Mouse (Mus musculus) liver, embryonic 13.5 days (tissue): ENCODE data around the gene Zp2. TPM values are rescaled to one million over a fixed set of nuclear protein-coding genes. Genes with fewer than 3 reads are reported as not detected.
A peak's percentile ranks its signal among the peaks of the same experiment; 100 is the strongest.

ENCODE experiments used
- ATAC-seq: fragments of 200-750 bp; cut with Nextera tagmentation; 2 replicates; pipeline ENCODE4 v1.8.0; 2017; ENCODE audit warnings: low read depth, mild to moderate bottlenecking, moderate number of reproducible peaks, moderate library complexity
- DNase-seq: peaks from one replicate; pipeline ENCODE4 v3.0.0; 2022
- H3K27ac ChIP-seq: fragments of 300-500 bp; sonication (generic); 2 replicates; pipeline ENCODE4 v1.5.1; 2015; ENCODE audit warnings: moderate library complexity, mild to moderate bottlenecking, inconsistent platforms
- H3K27me3 ChIP-seq: fragments of 300-500 bp; sonication (generic); 2 replicates; pipeline ENCODE4 v1.6.1; 2015; ENCODE audit warnings: mild to moderate bottlenecking, inconsistent platforms
- H3K36me3 ChIP-seq: fragments of 300-500 bp; sonication (generic); 2 replicates; pipeline ENCODE4 v1.6.1; 2015; ENCODE audit warnings: mild to moderate bottlenecking, inconsistent platforms
- H3K4me1 ChIP-seq: fragments of 300-500 bp; sonication (generic); replicated peaks from 2 replicates; pipeline ENCODE4 v1.6.1; 2015; ENCODE audit warnings: inconsistent platforms
- H3K4me2 ChIP-seq: fragments of 300-500 bp; sonication (generic); 2 replicates; pipeline ENCODE4 v1.6.1; 2015; ENCODE audit warnings: inconsistent platforms, mild to moderate bottlenecking, moderate library complexity
- H3K4me3 ChIP-seq: fragments of 300-500 bp; sonication (generic); replicated peaks from 2 replicates; pipeline ENCODE4 v1.5.1; 2015; ENCODE audit warnings: mild to moderate bottlenecking, inconsistent platforms
- H3K9ac ChIP-seq: fragments of 300-500 bp; sonication (generic); 2 replicates; pipeline ENCODE4 v1.6.1; 2015; ENCODE audit warnings: mild to moderate bottlenecking, inconsistent platforms
- H3K9me3 ChIP-seq: fragments of 300-500 bp; sonication (generic); replicated peaks from 2 replicates; pipeline ENCODE4 v1.6.1; 2016; ENCODE audit warnings: inconsistent platforms
- WGBS: fragments of 180-500 bp; shearing (Covaris S2); methylation state at CpG from one replicate; pipeline ENCODE4 v1.1.7; 2015; ENCODE audit not compliant: insufficient replicate concordance; 5-methylcytosine and 5-hydroxymethylcytosine counted together
- polyA plus RNA-seq: library from polyadenylated mRNA; unstranded; fragments of >200 nt; fragmentation: Nextera tagmentation; extraction: Ambion mirVana; gene quantifications from 2 replicates; pipeline ENCODE4 v1.2.1, GENCODE M21; 2015

The Zp2 gene
- polyA plus RNA-seq = not detected in 2 replicates

GRCm38 (mm10) chr7:120145191-120145590 lies at the start of gene Zp2:
TSS of gene Zp2 (minus strand) at chr7:120145291.
- 57% methylated on average over 9 of the region's 9 CpGs for WGBS
- H3K4me3 ChIP-seq = no peak within 1 kb of the TSS

GRCm38 (mm10) chr7:120192816-120193215 lies 47.7 kb upstream of the Zp2 start:
- 77% methylated on average over 6 of the region's 6 CpGs for WGBS
- Histone ChIP-seq H3K9ac (no peak overlapping the region), H3K36me3 (no peaks in the 10 kb centered on the region), H3K9me3 (no peaks in the 10 kb centered on the region), H3K4me1 (0 out of 2 replicates have a peak, but pooled peaks cover 3% of the 10 kb centered on the region), H3K27me3 (no peaks in the 10 kb centered on the region), H3K4me2 (no peak overlapping the region), H3K27ac (no peak overlapping the region), H3K4me3 (no peak overlapping the region)
- DNase-seq (no peak), ATAC-seq (no peak)

More at GRCm38 (mm10) chr7:120145191-120145590, at the start of gene Zp2:
- Histone ChIP-seq H3K9me3 (no peaks in the 10 kb centered on the region), H3K4me1 (no peaks in the 10 kb centered on the region), H3K9ac (no peak within 1 kb of the TSS), H3K36me3 (no peaks in the 10 kb centered on the region), H3K4me2 (no peak within 1 kb of the TSS), H3K27ac (no peak within 1 kb of the TSS), H3K27me3 (no peaks in the 10 kb centered on the region)
- DNase-seq = no peak
- ATAC-seq = no peak

- no peak overlapping the region for H3K27ac ChIP-seq
- no peak for DNase-seq
- no peak overlapping the region for H3K4me2 ChIP-seq
- ATAC-seq = no peak
- 43% methylated on average over 3 of the region's 3 CpGs for WGBS
- no peaks in the 10 kb centered on the region for H3K27me3 ChIP-seq
- no peaks in the 10 kb centered on the region for H3K9me3 ChIP-seq
- H3K9ac ChIP-seq = no peak overlapping the region
- no peak overlapping the region for H3K4me3 ChIP-seq
- 0 out of 2 replicates have a peak, but pooled peaks cover 3% of the 10 kb centered on the region for H3K4me1 ChIP-seq
- no peaks in the 10 kb centered on the region for H3K36me3 ChIP-seq
These were observed 47.1 kb upstream of the Zp2 start for GRCm38 (mm10) chr7:120192207-120192606.

DNA sequence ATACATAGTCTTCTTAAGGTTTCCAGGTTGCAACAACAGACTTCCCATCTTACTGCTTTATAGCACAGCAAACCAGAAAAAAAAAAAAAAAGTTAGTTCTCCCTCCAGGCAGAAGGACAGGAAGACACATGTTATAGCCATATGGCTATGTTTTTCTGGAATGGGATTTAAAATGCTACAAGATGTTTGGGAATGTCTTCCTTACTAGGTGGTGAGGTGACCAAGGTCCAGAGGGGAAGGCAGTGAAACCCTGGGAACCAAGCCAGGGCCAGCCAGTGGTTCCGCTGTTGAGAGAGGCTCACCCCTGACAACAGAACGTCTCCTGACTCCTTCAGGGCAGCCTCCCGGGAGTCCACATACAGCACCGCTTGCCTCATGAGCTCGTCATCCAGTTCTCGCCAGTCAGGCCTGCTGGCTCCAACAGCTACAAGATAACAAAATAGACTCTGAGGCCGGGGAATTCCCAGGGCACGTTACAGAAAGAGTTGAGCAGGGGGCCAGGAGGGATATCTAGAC lies 45.1 kb upstream of the Zp2 start:
- H3K4me1 ChIP-seq = 0 out of 2 replicates have a peak, but pooled peaks cover 3% of the 10 kb centered on the region
- no peak overlapping the region for H3K4me2 ChIP-seq
- H3K9ac ChIP-seq = no peak overlapping the region
- H3K4me3 ChIP-seq = no peak overlapping the region
- no peaks in the 10 kb centered on the region for H3K27me3 ChIP-seq
- H3K9me3 ChIP-seq = no peaks in the 10 kb centered on the region
- DNase-seq (no peak), ATAC-seq (peak; percentile 47; the same call in 1 of the 2 replicates)
- no peaks in the 10 kb centered on the region for H3K36me3 ChIP-seq
- H3K27ac ChIP-seq = no peak overlapping the region
- whole genome bisulfite sequencing = 63% methylated on average over 8 of the region's 8 CpGs

- ATAC-seq = peak; percentile 75
- Histone ChIP-seq H3K9me3 (no peaks in the 10 kb centered on the region), H3K27me3 (no peaks in the 10 kb centered on the region), H3K4me3 (no peak overlapping the region), H3K9ac (no peak overlapping the region), H3K4me2 (no peak overlapping the region), H3K4me1 (0 out of 2 replicates have a peak, but pooled peaks cover 3% of the 10 kb centered on the region), H3K36me3 (no peaks in the 10 kb centered on the region), H3K27ac (no peak overlapping the region)
- WGBS = 62% methylated on average over 8 of the region's 8 CpGs
- no peak for DNase-seq
These were observed 44.5 kb upstream of the Zp2 start for GRCm38 (mm10) chr7:120189369-120190149.

DNA sequence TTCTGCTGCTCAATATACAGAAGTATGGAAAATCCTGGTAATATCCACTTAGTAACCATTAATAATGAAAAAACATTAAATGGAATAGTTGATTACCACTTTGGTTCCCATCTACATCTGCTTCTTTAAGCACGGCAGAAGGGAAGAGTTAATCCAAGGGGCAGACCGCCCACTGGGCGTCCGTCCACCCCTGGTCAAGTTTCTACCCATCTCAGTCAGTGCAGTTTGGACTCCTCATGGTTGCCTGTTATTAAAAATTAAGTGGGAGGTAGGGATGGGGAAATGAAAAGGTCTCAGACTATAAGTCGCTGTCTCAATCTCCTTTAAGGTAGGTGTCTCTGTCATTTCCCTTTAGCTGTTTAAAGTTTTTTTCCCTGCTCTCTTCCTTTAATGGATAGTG lies 43.9 kb upstream of the Zp2 start:
- 68% methylated on average over 5 of the region's 5 CpGs for WGBS
- Histone ChIP-seq H3K4me2 (no peak overlapping the region), H3K4me1 (0 out of 2 replicates have a peak, but pooled peaks cover 3% of the 10 kb centered on the region), H3K9ac (no peak overlapping the region), H3K4me3 (no peak overlapping the region), H3K27ac (no peak overlapping the region; the same call in 1 of the 2 replicates), H3K36me3 (no peaks in the 10 kb centered on the region), H3K27me3 (no peaks in the 10 kb centered on the region), H3K9me3 (no peaks in the 10 kb centered on the region)
- no peak for DNase-seq
- no peak for ATAC-seq

DNA sequence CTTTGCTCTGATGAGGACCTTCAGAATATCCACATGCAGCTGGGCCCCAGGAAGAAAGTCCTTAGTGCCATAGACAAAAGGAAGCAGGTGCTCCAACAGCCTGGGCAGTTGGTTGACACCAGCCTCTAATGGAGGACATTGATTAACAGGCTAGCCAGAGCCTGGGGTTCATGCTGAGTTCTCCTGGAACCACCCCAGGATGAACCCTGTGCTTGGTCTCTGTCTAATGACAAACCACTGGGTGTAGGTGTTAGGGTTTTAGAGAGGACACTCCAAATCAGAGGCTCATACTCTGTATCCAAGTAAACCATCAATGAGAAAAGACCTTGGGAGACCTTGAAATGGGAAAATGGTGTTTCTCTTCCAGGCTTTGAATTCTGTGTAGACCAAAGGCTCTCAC lies 37.8 kb upstream of the Zp2 start:
- H3K36me3 ChIP-seq = no peaks in the 10 kb centered on the region

DNA sequence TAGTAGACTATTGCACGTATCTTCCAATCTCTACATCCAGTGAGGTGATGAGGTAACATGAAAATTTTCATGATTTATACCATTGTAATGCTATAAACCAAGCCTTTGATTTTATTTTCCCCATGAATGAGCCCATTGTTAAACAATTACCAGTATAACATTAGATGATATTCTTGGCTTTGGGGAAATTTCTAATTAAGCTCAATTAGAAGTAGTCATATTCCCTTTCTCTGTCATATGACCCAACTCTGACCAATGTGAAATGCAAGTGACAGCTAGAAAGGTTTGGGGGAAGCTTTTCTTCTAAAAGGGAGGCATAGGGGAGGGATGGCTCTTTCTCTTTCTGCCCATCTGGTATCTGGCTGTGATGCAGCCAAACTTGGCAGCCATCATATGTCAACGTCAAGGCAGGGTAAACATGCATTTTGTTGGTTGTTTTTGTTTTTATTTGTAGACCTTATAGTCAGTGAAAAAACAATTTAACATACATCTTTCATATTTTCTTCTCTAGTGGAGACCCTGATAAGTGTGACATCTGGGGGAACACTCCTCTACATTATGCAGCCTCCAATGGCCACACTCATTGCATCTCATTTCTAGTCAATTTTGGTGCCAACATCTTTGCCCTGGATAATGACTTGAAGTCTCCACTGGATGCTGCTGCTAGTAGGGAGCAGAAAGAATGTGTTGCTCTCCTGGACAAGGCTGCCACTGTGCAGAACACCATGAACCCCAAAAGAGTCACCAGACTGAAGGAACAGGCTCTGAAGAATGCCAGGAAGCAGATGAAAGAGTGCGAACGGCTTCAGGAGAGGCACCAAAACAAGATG lies 36.5 kb upstream of the Zp2 start:
- Histone ChIP-seq H3K27me3 (no peaks in the 10 kb centered on the region), H3K27ac (no peak overlapping the region), H3K4me3 (no peak overlapping the region), H3K36me3 (no peaks in the 10 kb centered on the region), H3K4me1 (no peaks in the 10 kb centered on the region), H3K4me2 (no peak overlapping the region), H3K9ac (no peak overlapping the region), H3K9me3 (no peaks in the 10 kb centered on the region)
- no peak for ATAC-seq
- 85% methylated on average over 4 of the region's 4 CpGs for WGBS
- no peak for DNase-seq

More for the DNA sequence above, 37.8 kb upstream of the Zp2 start:
- Histone ChIP-seq H3K4me2 (no peak overlapping the region), H3K27me3 (no peaks in the 10 kb centered on the region), H3K9ac (no peak overlapping the region), H3K4me1 (no peaks in the 10 kb centered on the region), H3K9me3 (no peaks in the 10 kb centered on the region), H3K4me3 (no peak overlapping the region), H3K27ac (no peak overlapping the region)
- no peak for DNase-seq
- ATAC-seq = no peak

- Histone ChIP-seq H3K27me3 (no peaks in the 10 kb centered on the region), H3K9me3 (no peaks in the 10 kb centered on the region), H3K9ac (no peak overlapping the region), H3K4me1 (no peaks in the 10 kb centered on the region), H3K36me3 (no peaks in the 10 kb centered on the region), H3K4me2 (no peak overlapping the region), H3K27ac (no peak overlapping the region), H3K4me3 (no peak overlapping the region)
- ATAC-seq (no peak), DNase-seq (no peak)
- 56% methylated on average over 5 of the region's 5 CpGs for WGBS
These were observed 35.5 kb upstream of the Zp2 start for GRCm38 (mm10) chr7:120180547-120180946.

GRCm38 (mm10) chr7:120178935-120179334 lies 33.8 kb upstream of the Zp2 start:
- H3K27ac ChIP-seq = no peak overlapping the region
- H3K27me3 ChIP-seq = no peaks in the 10 kb centered on the region
- 12% methylated on average over 2 of the region's 2 CpGs for WGBS

DNA sequence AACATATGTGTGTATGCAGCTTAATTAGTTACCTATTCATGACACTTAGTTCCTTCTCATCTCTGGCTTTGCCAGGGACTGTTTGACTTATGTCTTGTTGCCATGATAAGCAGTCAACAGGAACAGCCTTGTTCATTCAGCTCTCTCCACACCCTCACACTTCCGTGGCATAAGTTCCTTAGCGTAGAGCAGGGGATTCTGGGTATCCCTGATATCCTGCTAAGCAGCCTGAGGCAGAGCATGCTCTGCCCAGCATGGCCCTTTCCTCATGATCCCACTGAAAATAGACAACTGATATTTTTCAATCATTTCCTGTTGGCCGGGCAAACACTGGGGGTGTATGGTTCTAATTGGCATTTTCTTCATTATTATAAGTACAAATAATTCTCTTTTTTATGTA lies 32.5 kb upstream of the Zp2 start:
- H3K36me3 ChIP-seq = no peaks in the 10 kb centered on the region
- WGBS = 58% methylated on average over 3 of the region's 3 CpGs
- H3K9me3 ChIP-seq = no peaks in the 10 kb centered on the region
- DNase-seq (no peak), ATAC-seq (no peak)
- H3K4me3 ChIP-seq = no peak overlapping the region
- no peaks in the 10 kb centered on the region for H3K27me3 ChIP-seq
- no peak overlapping the region for H3K4me2 ChIP-seq
- no peak overlapping the region for H3K27ac ChIP-seq
- H3K4me1 ChIP-seq = no peaks in the 10 kb centered on the region; the same call in 1 of the 2 replicates
- H3K9ac ChIP-seq = no peak overlapping the region

More at GRCm38 (mm10) chr7:120178935-120179334, 33.8 kb upstream of the Zp2 start:
- H3K9ac ChIP-seq = no peak overlapping the region
- no peaks in the 10 kb centered on the region for H3K9me3 ChIP-seq
- H3K4me1 ChIP-seq = no peaks in the 10 kb centered on the region
- H3K36me3 ChIP-seq = no peaks in the 10 kb centered on the region
- ATAC-seq (no peak), DNase-seq (no peak)
- H3K4me2 ChIP-seq = no peak overlapping the region
- no peak overlapping the region for H3K4me3 ChIP-seq
